Mouse (Mus musculus) thymus, postnatal 4 days (tissue): Measurements from ENCODE around the gene Rab11b.

ENCODE experiments used
- DNase-seq: peaks from one replicate; pipeline ENCODE4 v3.0.0; 2021

Rab11b gene

GRCm38 (mm10) chr17:33713271-33713670, 47.1 kb downstream of the Rab11b start:
- DNase-seq = no peak

GRCm38 (mm10) chr17:33709834-33710233, 50.5 kb downstream of the Rab11b start:
- DNase-seq = no peak

GRCm38 (mm10) chr17:33703091-33703490, 57.2 kb downstream of the Rab11b start:
- no peak for DNase-seq

DNA sequence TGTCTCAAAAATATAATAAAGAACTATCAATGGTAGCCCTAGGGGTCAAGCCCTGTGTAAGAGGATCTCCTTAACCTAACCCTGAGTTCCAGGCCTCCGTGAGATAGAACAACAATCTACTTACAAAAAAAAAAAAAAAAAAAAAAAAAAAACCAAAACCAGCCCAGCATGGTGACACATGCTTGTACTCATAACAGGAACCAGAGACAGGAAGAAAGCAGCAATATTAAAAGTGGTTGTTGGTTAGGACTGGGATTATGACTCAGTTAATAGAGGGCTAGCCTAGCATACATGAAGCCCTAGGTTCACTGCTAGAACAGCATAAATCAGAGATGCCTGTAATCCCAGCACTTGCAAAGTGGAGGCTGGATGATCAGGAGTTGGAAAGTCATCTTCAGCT, 58.2 kb downstream of the Rab11b start:
- DNase-seq = no peak

DNA sequence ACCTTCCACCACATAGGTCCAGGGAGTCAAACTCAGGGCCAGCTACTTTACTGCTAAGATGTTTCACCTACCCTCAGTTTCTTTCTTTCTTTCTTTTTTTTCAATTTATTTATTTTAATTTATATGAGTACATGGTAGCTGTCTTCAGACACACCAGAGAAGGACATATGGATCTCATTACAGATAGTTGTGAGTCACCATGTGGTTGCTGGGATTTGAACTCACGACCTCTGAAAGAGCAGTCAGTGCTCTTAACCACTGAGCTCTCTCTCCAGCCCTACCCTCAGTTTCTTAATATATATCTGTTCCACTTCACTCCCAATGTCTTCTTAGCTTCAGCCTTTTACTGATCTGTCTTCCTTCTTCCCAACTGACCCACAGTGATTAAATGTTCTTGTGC, 64.9 kb downstream of the Rab11b start:
- DNase-seq = no peak
